Mouse (Mus musculus): ENCODE results near the gene Gys2. TPM values are rescaled to one million over a fixed set of nuclear protein-coding genes. Genes with fewer than 3 reads are reported as not detected.
A peak's percentile ranks its signal among the peaks of the same experiment; 100 is the strongest.

The Gys2 gene
- polyA plus RNA-seq, 1 experiment: not detected

DNA sequence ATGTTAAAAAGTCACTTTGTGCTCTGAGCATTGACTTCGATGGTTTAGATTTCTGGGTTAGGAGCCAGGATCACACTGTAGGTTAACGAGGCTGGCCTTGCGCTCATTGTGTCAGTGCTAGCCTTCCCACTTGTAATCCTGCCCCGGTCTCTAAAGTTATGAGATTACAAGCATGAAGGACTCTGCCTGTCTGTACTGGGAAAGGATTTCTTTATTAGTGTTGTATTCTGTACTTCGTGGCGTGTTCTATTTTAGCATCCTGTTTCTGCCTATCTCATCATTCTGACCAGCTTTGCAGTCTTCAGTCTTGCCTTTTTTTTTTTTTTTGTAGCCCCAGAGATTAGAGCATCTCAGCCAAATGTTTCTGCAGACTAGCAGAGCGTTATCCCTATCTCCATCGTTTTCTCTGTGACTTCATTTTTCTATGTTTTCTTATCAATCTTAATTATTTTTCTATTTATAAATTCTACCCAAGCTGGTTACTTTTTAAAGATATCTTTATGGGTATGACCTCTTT lies 85.1 kb downstream of the Gys2 start:
- Histone ChIP-seq H3K27me3 (ENCODE audit: control insufficient read depth, insufficient read depth, low read length) (no peaks in the 10 kb centered on the region), H3K36me3 (ENCODE audit: control insufficient read depth, insufficient read depth, low read length) (no peaks in the 10 kb centered on the region), H3K4me3 (ENCODE audit: low read depth, low read length) (peak overlapping the region; percentile 94), H3K4me1 (ENCODE audit: control insufficient read depth, insufficient read depth, insufficient read length, low read length) (no peaks in the 10 kb centered on the region), H3K27ac (ENCODE audit: insufficient read depth, low read depth, low read length) (no peak overlapping the region)
- WGBS: 7% methylated on average over 8 of the region's 8 CpGs
- TF ChIP-seq CTCF (IDR thresholded peaks at IDR 0.05; ENCODE audit: extremely low read depth, insufficient read length, insufficient replicate concordance, low read depth, low read length): no peak
- no peak for TF ChIP-seq POLR2A (IDR thresholded peaks at IDR 0.05; ENCODE audit: low read depth, low read length)

DNA sequence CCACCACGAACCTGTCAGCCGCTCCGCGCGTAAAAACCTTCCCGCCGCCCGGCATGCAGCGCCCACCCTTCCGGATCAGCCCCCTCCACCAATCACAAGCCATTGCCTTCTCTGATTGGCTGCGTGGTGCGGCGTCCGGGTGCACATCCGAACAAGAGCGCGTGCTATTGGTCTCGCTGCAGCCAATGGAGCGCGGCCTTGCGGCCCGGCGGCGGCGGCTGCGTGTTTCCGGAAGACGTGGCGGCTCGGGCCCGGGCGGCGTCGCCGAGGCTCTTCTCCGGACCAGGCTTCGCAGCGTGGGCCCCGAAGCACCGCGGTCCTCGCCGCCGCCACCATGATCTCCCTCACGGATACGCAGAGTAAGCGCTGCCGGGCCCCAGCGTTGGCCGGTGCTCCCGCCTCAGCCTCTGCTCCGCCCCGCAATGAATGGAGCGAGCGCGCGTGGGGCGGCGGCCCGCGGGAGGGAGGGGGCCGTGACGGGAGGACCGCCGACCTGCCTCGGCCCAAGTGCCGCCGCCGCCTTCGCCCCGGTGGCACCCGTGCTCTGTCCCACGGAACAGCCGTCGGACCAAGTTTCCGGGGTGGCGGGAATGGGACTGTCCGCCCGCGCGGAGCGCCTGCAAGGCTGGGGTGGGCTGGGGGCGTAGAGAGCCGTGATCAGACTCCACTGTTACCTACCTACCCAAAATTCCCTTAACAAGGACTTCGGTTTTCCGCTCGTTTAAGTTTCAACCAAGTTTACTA lies 85.7 kb downstream of the Gys2 start, which contains the start of the genes Recql and Golt1b:
Gene Recql (minus strand): TSS at position 77 of the 744 bp plus-strand sequence.
Gene Golt1b (plus strand): TSS at position 211 of the 744 bp plus-strand sequence.
- no peak for TF ChIP-seq CTCF (IDR thresholded peaks at IDR 0.05; ENCODE audit: extremely low read depth, insufficient read length, insufficient replicate concordance, low read depth, low read length)
- TF ChIP-seq POLR2A (IDR thresholded peaks at IDR 0.05; ENCODE audit: low read depth, low read length): 0 out of 2 replicates have a peak, but pooled peaks have one; percentile 49
- Histone ChIP-seq H3K27me3 (ENCODE audit: control insufficient read depth, insufficient read depth, low read length) (no peaks in the 10 kb centered on the region), H3K4me3 (ENCODE audit: low read depth, low read length) (peak within 1 kb of the TSS; percentile 94), H3K4me1 (ENCODE audit: control insufficient read depth, insufficient read depth, insufficient read length, low read length) (no peaks in the 10 kb centered on the region), H3K27ac (ENCODE audit: insufficient read depth, low read depth, low read length) (no peak within 1 kb of the TSS), H3K36me3 (ENCODE audit: control insufficient read depth, insufficient read depth, low read length) (no peaks in the 10 kb centered on the region)
- under 1% methylated on average over 83 of the region's 87 CpGs for WGBS

DNA sequence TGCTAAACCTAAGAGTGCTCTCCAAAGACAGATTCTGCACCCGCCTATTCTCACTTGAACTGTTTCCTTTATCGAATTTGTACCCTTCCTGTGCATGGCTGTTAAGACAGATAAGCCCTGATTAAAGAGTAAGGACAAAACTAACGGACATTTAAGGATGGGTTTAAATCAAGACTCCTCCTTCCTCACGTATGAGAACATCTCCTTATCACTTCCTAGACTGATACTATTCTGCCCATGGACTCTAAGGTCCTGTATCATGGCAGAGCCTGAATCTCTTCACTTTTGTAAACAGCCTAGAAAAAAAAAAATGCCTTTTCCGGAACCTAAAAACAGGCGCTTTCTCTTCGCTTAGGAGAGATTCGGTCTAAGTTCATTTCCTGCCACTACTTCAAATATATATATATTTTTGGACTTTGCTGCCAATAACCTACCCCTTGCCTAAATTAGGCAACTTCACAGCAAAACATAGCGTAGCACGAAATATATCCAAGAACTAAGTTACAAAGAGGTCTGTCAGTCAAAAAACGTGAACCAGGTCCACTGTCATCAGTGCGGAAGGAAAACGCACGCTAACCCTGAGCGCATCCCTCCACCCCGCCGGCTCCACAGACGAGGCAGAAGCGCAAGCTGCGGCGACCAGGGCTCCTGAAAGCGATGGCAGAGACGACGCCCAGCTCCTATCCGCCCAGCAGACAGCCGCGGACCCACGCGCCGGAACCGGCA lies 86.5 kb downstream of the Gys2 start:
- Histone ChIP-seq H3K27ac (ENCODE audit: insufficient read depth, low read depth, low read length) (no peak overlapping the region), H3K4me3 (ENCODE audit: low read depth, low read length) (peak overlapping the region; percentile 94), H3K27me3 (ENCODE audit: control insufficient read depth, insufficient read depth, low read length) (no peaks in the 10 kb centered on the region), H3K36me3 (ENCODE audit: control insufficient read depth, insufficient read depth, low read length) (no peaks in the 10 kb centered on the region), H3K4me1 (ENCODE audit: control insufficient read depth, insufficient read depth, insufficient read length, low read length) (no peaks in the 10 kb centered on the region)
- 1% methylated on average over 31 of the region's 31 CpGs for WGBS
- TF ChIP-seq POLR2A (IDR thresholded peaks at IDR 0.05; ENCODE audit: low read depth, low read length) (no peak), CTCF (IDR thresholded peaks at IDR 0.05; ENCODE audit: extremely low read depth, insufficient read length, insufficient replicate concordance, low read depth, low read length) (no peak)

DNA sequence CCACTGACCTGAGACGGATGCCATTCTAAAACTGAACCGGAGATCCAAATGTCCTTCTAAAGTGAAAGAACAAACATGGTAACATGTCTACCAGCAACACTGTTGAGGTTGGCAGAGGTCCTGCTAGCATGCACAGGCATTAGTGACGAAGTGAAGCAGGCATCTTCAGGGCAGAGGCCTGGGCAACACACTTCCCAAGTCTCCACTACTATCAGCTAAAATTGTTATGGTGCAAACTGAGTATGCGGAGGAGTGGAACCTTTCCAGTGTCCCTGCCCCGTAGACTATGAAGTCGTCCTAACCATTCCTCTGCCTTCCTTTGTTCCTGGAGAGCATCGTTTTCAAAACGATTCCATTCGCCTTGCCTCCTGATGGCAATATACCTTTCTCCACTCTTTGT lies 88.4 kb downstream of the Gys2 start:
- H3K27ac ChIP-seq (ENCODE audit: insufficient read depth, low read depth, low read length): no peak overlapping the region
- no peaks in the 10 kb centered on the region for H3K27me3 ChIP-seq (ENCODE audit: control insufficient read depth, insufficient read depth, low read length)
- H3K4me3 ChIP-seq (ENCODE audit: low read depth, low read length): no peak overlapping the region
- TF ChIP-seq POLR2A (IDR thresholded peaks at IDR 0.05; ENCODE audit: low read depth, low read length): no peak
- TF ChIP-seq CTCF (IDR thresholded peaks at IDR 0.05; ENCODE audit: extremely low read depth, insufficient read length, insufficient replicate concordance, low read depth, low read length): no peak
- H3K4me1 ChIP-seq (ENCODE audit: control insufficient read depth, insufficient read depth, insufficient read length, low read length): no peaks in the 10 kb centered on the region
- 92% methylated on average over 9 of the region's 9 CpGs for WGBS
- no peaks in the 10 kb centered on the region for H3K36me3 ChIP-seq (ENCODE audit: control insufficient read depth, insufficient read depth, low read length)

DNA sequence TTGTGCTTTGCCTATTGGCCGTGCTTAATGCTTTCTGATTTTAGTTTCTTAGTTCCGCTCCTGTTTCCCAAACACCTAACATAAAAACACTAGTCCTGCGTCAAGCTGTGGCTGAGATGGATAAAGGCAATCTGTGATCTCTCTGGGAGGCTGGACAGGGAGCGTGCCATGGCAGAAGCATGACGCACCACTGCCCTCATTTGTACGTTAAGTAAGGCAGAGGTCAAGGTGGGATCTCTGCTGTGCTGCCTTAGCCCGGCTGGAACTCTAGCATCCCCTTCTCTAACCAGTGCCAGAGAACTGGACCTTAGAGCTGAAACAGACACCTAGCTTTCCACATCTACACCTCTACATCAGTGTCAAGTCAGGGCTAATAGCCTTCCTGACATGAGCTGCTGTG lies 91.3 kb downstream of the Gys2 start:
- Histone ChIP-seq H3K4me1 (ENCODE audit: control insufficient read depth, insufficient read depth, insufficient read length, low read length) (no peaks in the 10 kb centered on the region), H3K27me3 (ENCODE audit: control insufficient read depth, insufficient read depth, low read length) (no peaks in the 10 kb centered on the region), H3K36me3 (ENCODE audit: control insufficient read depth, insufficient read depth, low read length) (peaks cover 1% of the 10 kb centered on the region), H3K4me3 (ENCODE audit: low read depth, low read length) (no peak overlapping the region), H3K27ac (ENCODE audit: insufficient read depth, low read depth, low read length) (no peak overlapping the region)
- no peak for TF ChIP-seq CTCF (IDR thresholded peaks at IDR 0.05; ENCODE audit: extremely low read depth, insufficient read length, insufficient replicate concordance, low read depth, low read length)
- TF ChIP-seq POLR2A (IDR thresholded peaks at IDR 0.05; ENCODE audit: low read depth, low read length): no peak
- WGBS: 87% methylated on average over 7 of the region's 7 CpGs

DNA sequence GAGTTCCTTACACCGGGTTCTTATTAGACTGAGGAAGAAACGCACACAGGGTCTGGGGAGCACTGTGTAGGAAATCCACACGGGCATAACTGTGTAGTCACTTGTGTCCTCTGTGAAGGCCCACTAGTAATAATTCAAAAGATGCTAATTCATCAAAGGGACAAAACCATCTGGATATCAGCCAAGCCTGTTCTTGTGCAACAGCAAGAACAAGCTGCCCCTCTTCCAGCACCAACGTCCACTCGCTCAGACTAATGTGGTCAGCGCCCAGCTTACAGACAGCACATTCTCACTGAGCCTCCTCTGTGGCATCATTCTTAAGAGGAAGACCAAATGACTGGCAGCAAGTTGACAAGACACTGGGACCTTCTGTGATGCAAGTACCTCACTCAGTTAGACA lies 92.9 kb downstream of the Gys2 start:
- no peak overlapping the region for H3K4me3 ChIP-seq (ENCODE audit: low read depth, low read length)
- H3K27ac ChIP-seq (ENCODE audit: insufficient read depth, low read depth, low read length): no peak overlapping the region
- H3K36me3 ChIP-seq (ENCODE audit: control insufficient read depth, insufficient read depth, low read length): peaks cover 11% of the 10 kb centered on the region
- WGBS: 81% methylated on average over 6 of the region's 6 CpGs
- no peaks in the 10 kb centered on the region for H3K27me3 ChIP-seq (ENCODE audit: control insufficient read depth, insufficient read depth, low read length)
- H3K4me1 ChIP-seq (ENCODE audit: control insufficient read depth, insufficient read depth, insufficient read length, low read length): no peaks in the 10 kb centered on the region
- TF ChIP-seq CTCF (IDR thresholded peaks at IDR 0.05; ENCODE audit: extremely low read depth, insufficient read length, insufficient replicate concordance, low read depth, low read length): no peak
- TF ChIP-seq POLR2A (IDR thresholded peaks at IDR 0.05; ENCODE audit: low read depth, low read length): no peak
